Mouse (Mus musculus) stomach, embryonic 14.5 days (tissue): ENCODE measurements around the gene Gm15557. TPM values are rescaled to one million over a fixed set of nuclear protein-coding genes. Genes with fewer than 3 reads are reported as not detected.

Experiments used
- ATAC-seq: fragments of 200-750 bp; cut with Nextera tagmentation; 2 replicates; pipeline ENCODE4 v1.8.0; 2017; ENCODE audit warnings: low read depth, moderate TSS enrichment; ENCODE audit not compliant: insufficient number of reproducible peaks, insufficient read depth, low FRiP score
- H3K27ac ChIP-seq: fragments of 300-500 bp; sonication (generic); 2 replicates; pipeline ENCODE4 v1.5.1; 2014; ENCODE audit warnings: mild to moderate bottlenecking, low read length, moderate library complexity, mixed read lengths
- H3K27me3 ChIP-seq: fragments of 300-500 bp; sonication (generic); 2 replicates; pipeline ENCODE4 v1.6.1; 2014; ENCODE audit warnings: low read length, control low read depth, mixed read lengths; ENCODE audit not compliant: control insufficient read depth, insufficient read depth
- H3K36me3 ChIP-seq: fragments of 300-500 bp; sonication (generic); 2 replicates; pipeline ENCODE4 v1.6.1; 2014; ENCODE audit warnings: mild to moderate bottlenecking, control low read depth, low read length, moderate library complexity, mixed read lengths; ENCODE audit not compliant: control insufficient read depth, insufficient read depth
- H3K4me1 ChIP-seq: fragments of 300-500 bp; sonication (generic); 2 replicates; pipeline ENCODE4 v1.6.1; 2014; ENCODE audit warnings: low read length, control low read depth, mixed read lengths; ENCODE audit not compliant: control insufficient read depth, insufficient read depth
- H3K4me2 ChIP-seq: fragments of 300-500 bp; sonication (generic); replicated peaks from 2 replicates; pipeline ENCODE4 v1.6.1; 2014; ENCODE audit warnings: low read depth, low read length, control low read depth
- H3K4me3 ChIP-seq: fragments of 300-500 bp; sonication (generic); 2 replicates; pipeline ENCODE4 v1.5.1; 2014; ENCODE audit warnings: low read depth, low read length, control low read depth
- H3K9ac ChIP-seq: fragments of 300-500 bp; sonication (generic); replicated peaks from 2 replicates; pipeline ENCODE4 v1.6.1; 2014; ENCODE audit warnings: low read depth, mild to moderate bottlenecking, control low read depth, low read length, moderate library complexity, mixed read lengths
- H3K9me3 ChIP-seq: fragments of 300-500 bp; sonication (generic); 2 replicates; pipeline ENCODE4 v1.6.1; 2016; ENCODE audit warnings: low read depth, low read length, control low read depth; ENCODE audit not compliant: control insufficient read depth
- WGBS: fragments of 180-500 bp; shearing (Covaris S2); extraction: QIAGEN DNeasy Blood & Tissue Kit; methylation state at CpG from one replicate; pipeline ENCODE4 v1.1.7; 2014; 5-methylcytosine and 5-hydroxymethylcytosine counted together
- polyA plus RNA-seq: library from polyadenylated mRNA; unstranded; fragments of >200 nt; fragmentation: Nextera tagmentation; extraction: Ambion mirVana; gene quantifications from 2 replicates; pipeline ENCODE4 v1.2.1, GENCODE M21; 2014

Gm15557 gene
- polyA plus RNA-seq, 1 experiment from 2014 or later: not detected

DNA sequence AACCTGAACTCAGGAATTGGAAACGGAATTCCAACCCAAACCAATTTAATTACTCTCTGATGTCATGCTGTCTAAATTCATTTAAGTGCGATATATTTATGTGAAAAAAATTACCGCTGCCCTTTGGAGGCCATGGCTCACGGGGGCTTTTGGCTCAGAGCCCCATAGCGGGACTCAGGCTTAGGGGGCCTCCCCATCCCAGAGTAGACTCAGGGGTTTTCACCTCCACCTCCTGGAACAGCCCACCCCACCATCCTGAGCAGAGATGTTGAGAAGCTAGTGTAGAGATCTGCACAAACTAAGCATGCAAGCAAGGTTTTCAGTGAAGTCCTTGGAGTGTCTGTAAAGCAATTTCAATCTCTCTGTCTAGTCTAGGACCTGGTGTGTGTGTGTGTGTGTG, 5.1 kb downstream of the Gm15557 start:
- H3K36me3 ChIP-seq: no peaks in the 10 kb centered on the region
- H3K27ac ChIP-seq: 0 out of 2 replicates have a peak overlapping the region, but pooled peaks have one; percentile 21
- H3K9ac ChIP-seq: no peak overlapping the region
- no peaks in the 10 kb centered on the region for H3K9me3 ChIP-seq
- H3K4me2 ChIP-seq: no peak overlapping the region
- no peaks in the 10 kb centered on the region for H3K27me3 ChIP-seq
- 55% methylated on average over 5 of the region's 5 CpGs for WGBS
- peaks cover 19% of the 10 kb centered on the region for H3K4me1 ChIP-seq
- H3K4me3 ChIP-seq: no peak overlapping the region
- no peak for ATAC-seq

DNA sequence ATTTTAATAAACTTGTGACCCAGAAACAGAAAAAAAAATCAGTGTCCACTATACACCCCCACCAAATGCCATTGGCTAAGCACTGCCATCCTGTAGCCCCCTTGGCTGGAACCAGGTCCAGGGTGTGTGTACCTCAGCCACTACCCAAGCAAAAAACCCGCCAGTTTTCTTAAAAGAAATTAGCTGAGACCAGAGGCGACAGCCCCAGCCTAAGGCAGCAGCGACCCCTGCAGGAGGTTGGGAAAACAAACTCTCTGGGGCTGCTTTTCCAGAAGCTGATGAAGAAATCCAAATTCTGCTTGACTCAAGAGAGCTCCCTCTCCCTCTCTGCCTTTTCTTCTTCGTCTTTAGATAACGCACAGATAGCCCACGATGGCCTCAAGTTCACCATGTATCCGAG, 5.5 kb downstream of the Gm15557 start:
- H3K36me3 ChIP-seq: no peaks in the 10 kb centered on the region
- H3K4me1 ChIP-seq: peaks cover 19% of the 10 kb centered on the region
- H3K27me3 ChIP-seq: no peaks in the 10 kb centered on the region
- H3K4me2 ChIP-seq: no peak overlapping the region
- H3K9me3 ChIP-seq: no peaks in the 10 kb centered on the region
- WGBS: 6% methylated on average over 7 of the region's 7 CpGs
- ATAC-seq: no peak
- H3K9ac ChIP-seq: no peak overlapping the region
- no peak overlapping the region for H3K4me3 ChIP-seq
- H3K27ac ChIP-seq: no peak overlapping the region

DNA sequence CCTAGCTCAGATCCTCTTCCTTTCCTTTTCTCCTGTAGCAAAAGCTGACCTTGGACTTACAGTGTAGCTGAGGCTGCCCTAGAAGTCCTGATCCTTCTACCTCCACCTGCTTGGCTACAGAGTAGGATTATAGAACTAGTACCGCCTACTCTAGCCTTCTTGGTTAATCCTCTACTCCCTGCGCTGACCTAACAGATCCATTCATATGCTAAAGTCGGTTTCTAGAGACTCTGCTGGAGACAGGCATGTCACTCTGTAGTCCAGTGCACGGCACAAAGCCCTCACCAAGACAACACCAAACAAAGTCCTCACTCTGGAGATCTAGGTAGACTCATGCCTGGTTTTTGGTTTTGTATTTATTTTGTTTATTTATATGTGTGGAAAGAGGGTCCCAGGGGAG, 6.0 kb downstream of the Gm15557 start:
- Histone ChIP-seq H3K9ac (no peak overlapping the region), H3K9me3 (no peaks in the 10 kb centered on the region), H3K36me3 (no peaks in the 10 kb centered on the region), H3K4me2 (no peak overlapping the region), H3K27me3 (no peaks in the 10 kb centered on the region), H3K4me1 (peaks cover 19% of the 10 kb centered on the region), H3K27ac (no peak overlapping the region), H3K4me3 (no peak overlapping the region)
- ATAC-seq: no peak
- WGBS: 24% methylated on average over 4 of the region's 4 CpGs

DNA sequence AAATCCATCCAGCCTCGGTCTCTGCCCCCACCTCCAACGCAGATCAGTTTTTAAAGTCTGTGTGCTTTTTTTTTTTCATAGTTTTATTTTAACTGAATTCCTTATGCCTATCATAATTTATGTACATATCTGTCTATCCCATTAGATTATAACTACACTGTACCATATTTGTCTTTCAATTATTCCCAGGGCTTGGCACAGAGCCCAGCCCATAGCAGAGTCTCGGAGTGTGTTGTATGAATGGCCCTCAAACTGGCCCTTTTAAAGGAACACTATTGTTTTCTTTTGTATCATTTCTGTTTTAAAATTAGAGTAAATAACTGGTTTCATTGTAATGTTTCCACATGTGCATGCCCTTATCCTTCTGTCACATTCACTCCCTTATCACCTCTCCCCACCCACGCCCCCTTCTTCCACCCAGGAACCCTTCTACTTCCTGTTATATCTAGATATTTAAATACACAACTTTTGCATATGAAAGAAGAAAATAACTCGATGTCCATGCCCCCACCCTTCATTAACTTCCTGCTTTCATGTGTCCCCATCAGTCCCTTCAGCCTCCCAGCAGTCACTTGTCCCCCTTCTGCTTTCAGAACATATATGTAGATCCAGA, 7.0 kb downstream of the Gm15557 start:
- Histone ChIP-seq H3K4me2 (no peak overlapping the region), H3K4me3 (no peak overlapping the region), H3K9ac (no peak overlapping the region), H3K27me3 (no peaks in the 10 kb centered on the region), H3K27ac (no peak overlapping the region), H3K36me3 (no peaks in the 10 kb centered on the region), H3K4me1 (peaks cover 19% of the 10 kb centered on the region), H3K9me3 (no peaks in the 10 kb centered on the region)
- ATAC-seq: peak; percentile 64; the same call in 1 of the 2 replicates
- WGBS: 53% methylated on average over 5 of the region's 5 CpGs

DNA sequence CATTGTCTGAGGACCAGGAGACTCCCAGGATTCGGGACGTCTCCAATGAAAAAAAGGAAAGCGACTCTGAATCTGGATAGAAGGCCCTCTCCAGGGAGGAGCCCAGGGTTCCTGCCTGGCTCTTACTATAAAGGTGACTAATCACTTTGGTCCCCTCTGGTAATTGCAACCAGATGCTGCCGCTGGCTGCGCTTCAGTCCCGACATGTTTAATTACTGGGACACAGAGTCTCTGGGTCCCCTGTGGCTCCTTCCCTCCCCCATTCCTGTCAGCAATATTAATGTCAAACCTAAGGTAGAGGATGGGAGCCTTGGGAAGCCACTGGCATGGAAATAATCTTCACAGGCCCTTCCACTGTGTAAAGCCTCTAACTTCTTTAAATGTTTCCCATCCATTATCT, 8.8 kb downstream of the Gm15557 start:
- no peak for ATAC-seq
- no peak overlapping the region for H3K4me3 ChIP-seq
- H3K36me3 ChIP-seq: no peaks in the 10 kb centered on the region
- no peaks in the 10 kb centered on the region for H3K9me3 ChIP-seq
- H3K27me3 ChIP-seq: no peaks in the 10 kb centered on the region
- no peak overlapping the region for H3K27ac ChIP-seq
- H3K4me2 ChIP-seq: no peak overlapping the region
- H3K4me1 ChIP-seq: peaks cover 13% of the 10 kb centered on the region; the same call in 1 of the 2 replicates
- WGBS: 35% methylated on average over 6 of the region's 6 CpGs
- H3K9ac ChIP-seq: no peak overlapping the region

DNA sequence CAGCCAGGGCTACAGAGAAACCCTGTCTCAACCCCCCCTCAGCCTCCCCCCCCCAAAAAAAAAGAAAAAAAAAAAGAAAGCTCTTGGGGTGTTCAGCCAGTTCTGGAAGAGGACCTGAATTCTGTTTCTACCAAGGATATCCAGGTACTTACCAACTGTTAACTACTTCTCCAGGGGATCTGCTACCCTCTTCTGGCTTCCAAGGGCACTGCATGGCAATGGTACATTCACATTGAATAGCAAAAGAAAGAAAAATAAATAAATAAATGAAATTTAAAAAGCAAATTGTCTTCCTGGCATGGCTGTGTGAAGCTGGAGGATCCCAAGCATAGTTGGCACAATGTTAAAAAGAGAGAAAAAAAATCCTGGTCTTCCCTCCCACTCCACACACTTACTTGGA, 11.5 kb downstream of the Gm15557 start:
- no peaks in the 10 kb centered on the region for H3K9me3 ChIP-seq
- no peak overlapping the region for H3K27ac ChIP-seq
- no peaks in the 10 kb centered on the region for H3K27me3 ChIP-seq
- H3K4me3 ChIP-seq: no peak overlapping the region
- no peak overlapping the region for H3K9ac ChIP-seq
- no peaks in the 10 kb centered on the region for H3K36me3 ChIP-seq
- no peaks in the 10 kb centered on the region for H3K4me1 ChIP-seq
- H3K4me2 ChIP-seq: no peak overlapping the region
- ATAC-seq: no peak

DNA sequence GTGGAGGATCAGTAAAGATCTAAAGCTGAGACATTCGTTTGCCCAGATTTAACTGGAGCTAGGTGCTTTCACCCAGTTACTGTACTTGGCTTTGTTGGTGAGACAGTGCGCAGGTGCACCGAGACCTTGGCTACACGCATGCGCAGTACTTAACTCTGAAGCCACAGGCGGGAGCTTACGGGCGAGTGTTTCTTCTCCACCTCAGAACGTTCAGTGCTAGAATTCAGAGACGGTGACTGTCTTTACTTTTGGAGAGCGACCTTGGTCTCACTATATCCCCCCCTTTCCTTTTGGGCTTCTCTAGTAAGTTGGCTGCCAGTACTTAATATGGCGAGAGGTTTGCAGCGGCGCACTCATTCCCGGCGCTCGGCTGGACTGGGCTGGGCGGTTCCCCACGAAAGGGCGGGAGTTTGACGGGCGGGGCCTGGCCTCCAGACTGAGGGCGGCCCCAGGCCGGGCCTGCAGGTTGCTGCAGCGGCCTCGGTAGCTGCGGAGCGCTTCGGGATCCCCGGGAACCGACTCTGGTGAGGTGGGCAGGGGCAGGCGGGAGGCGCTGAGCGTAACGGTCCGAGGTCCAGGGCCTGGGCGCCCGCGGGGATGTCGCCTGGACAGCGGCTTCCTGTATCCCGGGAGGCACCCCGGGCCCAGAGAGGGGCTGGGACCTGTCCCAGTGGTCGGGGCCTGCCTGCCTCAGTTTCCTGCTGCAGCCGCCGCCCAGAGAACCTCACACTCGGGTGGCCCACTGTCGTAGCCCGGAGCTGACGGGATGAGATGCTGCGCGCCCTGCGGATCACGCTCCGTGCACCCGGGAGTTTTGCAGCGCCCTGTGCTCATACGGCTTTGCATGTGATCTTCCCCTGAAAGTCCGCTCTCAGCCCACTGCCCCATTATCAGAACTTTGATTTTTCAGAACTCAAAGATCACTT, 15.9 kb downstream of the Gm15557 start, which contains the start of gene Cep250:
Gene Cep250 (plus strand): TSS at position 325 of the 926 bp plus-strand sequence.
- peak; percentile 98 for ATAC-seq
- H3K27ac ChIP-seq: peak within 1 kb of the TSS; percentile 85
- H3K4me2 ChIP-seq: peak within 1 kb of the TSS; percentile 60
- H3K9ac ChIP-seq: peak within 1 kb of the TSS; percentile 96
- no peaks in the 10 kb centered on the region for H3K36me3 ChIP-seq
- H3K27me3 ChIP-seq: no peaks in the 10 kb centered on the region
- peaks cover 4% of the 10 kb centered on the region; the same call in 1 of the 2 replicates for H3K4me1 ChIP-seq
- under 1% methylated on average over 58 of the region's 59 CpGs for WGBS
- peak within 1 kb of the TSS; percentile 80 for H3K4me3 ChIP-seq
- no peaks in the 10 kb centered on the region for H3K9me3 ChIP-seq

DNA sequence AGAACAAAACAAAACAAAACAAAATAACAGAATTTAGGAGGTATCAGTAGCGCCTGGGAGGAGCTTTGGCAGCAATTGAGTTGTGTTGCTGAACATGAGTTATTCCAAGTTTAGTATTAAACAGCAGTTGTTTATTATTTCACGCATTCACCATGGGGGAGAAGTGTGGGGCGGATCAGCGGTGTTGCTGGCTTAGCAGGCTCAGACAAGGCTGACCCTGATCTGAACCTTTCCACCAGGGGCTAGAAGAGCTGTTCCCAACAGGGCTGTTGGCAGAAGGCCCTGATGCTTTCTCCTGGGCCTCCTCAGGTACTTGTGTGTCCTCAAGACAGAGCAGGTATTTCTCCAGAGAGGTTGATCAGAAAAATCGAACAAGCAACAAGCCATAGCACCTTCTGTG, 19.5 kb downstream of the Gm15557 start:
- Histone ChIP-seq H3K4me1 (peaks cover 4% of the 10 kb centered on the region; the same call in 1 of the 2 replicates), H3K4me3 (no peak overlapping the region), H3K9ac (no peak overlapping the region), H3K9me3 (no peaks in the 10 kb centered on the region), H3K36me3 (peaks cover 32% of the 10 kb centered on the region), H3K27ac (no peak overlapping the region), H3K4me2 (no peak overlapping the region), H3K27me3 (no peaks in the 10 kb centered on the region)
- 81% methylated on average over 5 of the region's 5 CpGs for WGBS
- ATAC-seq: no peak
